Mouse (Mus musculus) G1E (cell line): ENCODE results near the gene Rcor1. TPM values are rescaled to one million over a fixed set of nuclear protein-coding genes. Genes with fewer than 3 reads are reported as not detected.

Experiments
- ATAC-seq: 2 replicates; pipeline ENCODE4 v1.8.0; 2016; ENCODE audit warnings: mild to moderate bottlenecking; ENCODE audit not compliant: insufficient number of reproducible peaks, poor library complexity, low FRiP score, severe bottlenecking; ENCODE audit errors: extremely low read depth
- DNase-seq: peaks from one replicate; pipeline ENCODE4 v3.0.0; 2012; ENCODE audit warnings: low spot score
- H3K27me3 ChIP-seq: 2 replicates; pipeline ENCODE4 v1.6.1; 2012; ENCODE audit warnings: mild to moderate bottlenecking, low read length, inconsistent platforms; ENCODE audit not compliant: insufficient read depth
- H3K36me3 ChIP-seq: replicated peaks from 2 replicates; pipeline ENCODE3; 2012; ENCODE audit warnings: mild to moderate bottlenecking, inconsistent platforms
- H3K4me1 ChIP-seq: 2 replicates; pipeline ENCODE4 v1.6.1; 2012; ENCODE audit warnings: low read depth, low read length, inconsistent platforms, mixed read lengths; ENCODE audit not compliant: insufficient read depth
- H3K4me3 ChIP-seq: 2 replicates; pipeline ENCODE4 v1.5.1; 2012; ENCODE audit warnings: low read depth, mild to moderate bottlenecking, inconsistent platforms, low read length, moderate library complexity, mixed read lengths
- H3K9me3 ChIP-seq: replicated peaks from 2 replicates; pipeline ENCODE4 v1.6.1; 2012; ENCODE audit warnings: inconsistent platforms
- CTCF ChIP-seq: IDR thresholded peaks from 2 replicates; pipeline ENCODE4 v1.5.1; 2012; ENCODE audit warnings: low read depth, low read length, inconsistent platforms, mixed read lengths
- GATA1 ChIP-seq: IDR thresholded peaks from 2 replicates; pipeline ENCODE4 v1.6.1; 2012; ENCODE audit warnings: borderline replicate concordance, low read length, inconsistent platforms, mixed read lengths
- GATA2 ChIP-seq: IDR thresholded peaks from 2 replicates; pipeline ENCODE4 v1.6.1; 2012; ENCODE audit warnings: low read depth, low read length, inconsistent platforms, borderline replicate concordance
- POLR2AphosphoS5 ChIP-seq: IDR thresholded peaks from 2 replicates; pipeline ENCODE4 v1.6.1; 2012; ENCODE audit warnings: low read depth, low read length, inconsistent platforms; ENCODE audit not compliant: insufficient replicate concordance
- TAL1 ChIP-seq: conservative IDR thresholded peaks from 2 replicates; pipeline ENCODE4 v1.6.1; 2012; ENCODE audit warnings: low read depth, low read length, inconsistent platforms, mixed read lengths
- polyA plus RNA-seq: library from polyadenylated mRNA; stranded (reverse); fragments of >175 nt; gene quantifications from 2 replicates; pipeline ENCODE4 v1.2.3, GENCODE M21; 2012
- total RNA-seq, 2 experiments: library from RNA; stranded (forward) in 1 of 2; stranded (reverse) in 1 of 2; fragments of 200-1000 nt in 1 of 2; fragments of >200 nt in 1 of 2; fragmentation: Nextera tagmentation in 1 of 2; gene quantifications; 2 replicates each; pipeline ENCODE4 v1.2.3; 2014 to 2017

The Rcor1 gene
- total and polyA plus RNA-seq, 3 experiments: 84.4 to 304 (median 125) TPM

DNA sequence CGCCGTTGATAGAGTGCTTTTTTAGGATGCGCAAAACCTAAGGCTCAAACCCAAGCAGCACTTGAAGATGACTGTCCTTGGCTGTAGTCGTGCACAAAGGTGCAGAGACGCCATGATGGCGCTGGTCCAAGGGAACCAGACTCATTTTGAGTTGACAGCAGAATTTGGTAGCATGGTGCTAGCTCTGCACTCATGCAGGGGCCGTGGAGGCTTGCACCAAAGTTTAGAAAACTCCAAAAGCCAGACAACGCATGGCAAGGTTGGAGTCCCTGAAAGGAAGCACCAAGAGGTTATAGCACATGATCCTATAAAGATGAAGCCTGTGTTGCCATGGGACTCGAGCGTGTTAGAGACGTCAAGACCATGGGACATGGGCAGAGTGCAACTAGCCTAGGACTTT lies 21.1 kb upstream of the Rcor1 start:
- Histone ChIP-seq H3K27me3 (peaks cover 9% of the 10 kb centered on the region; the same call in 1 of the 2 replicates), H3K4me3 (no peak overlapping the region), H3K4me1 (peaks cover 26% of the 10 kb centered on the region), H3K9me3 (peaks cover under 1% of the 10 kb centered on the region), H3K36me3 (no peaks in the 10 kb centered on the region)
- no peak for TF ChIP-seq CTCF
- no peak for TF ChIP-seq GATA1
- TF ChIP-seq TAL1: no peak
- TF ChIP-seq POLR2AphosphoS5: no peak
- no peak for TF ChIP-seq GATA2
- DNase-seq (no peak), ATAC-seq (no peak)

DNA sequence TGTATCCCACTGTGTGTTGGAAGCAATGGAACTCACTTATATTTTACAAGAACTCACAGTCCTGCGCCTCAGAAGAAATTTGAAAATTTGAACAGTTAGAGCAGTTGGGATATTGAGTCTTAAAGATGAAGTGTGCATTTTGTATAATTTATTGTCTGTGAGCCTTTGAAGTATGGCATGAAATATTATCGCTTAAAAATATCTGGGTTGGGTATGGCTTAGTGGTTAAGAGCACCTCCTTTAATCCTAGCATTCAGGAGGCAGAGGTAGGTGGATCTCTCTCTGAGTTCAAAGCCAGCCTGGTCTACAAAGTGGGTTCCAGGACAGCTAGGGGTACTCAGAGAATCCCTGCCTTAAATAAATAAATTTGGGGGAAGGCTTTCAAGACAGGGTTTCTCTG lies 20.1 kb upstream of the Rcor1 start:
- Histone ChIP-seq H3K36me3 (no peaks in the 10 kb centered on the region), H3K27me3 (peaks cover 12% of the 10 kb centered on the region; the same call in 1 of the 2 replicates), H3K9me3 (no peaks in the 10 kb centered on the region), H3K4me3 (no peak overlapping the region), H3K4me1 (peaks cover 28% of the 10 kb centered on the region)
- no peak for DNase-seq
- no peak for ATAC-seq
- TF ChIP-seq POLR2AphosphoS5 (no peak), TAL1 (no peak), GATA2 (no peak), CTCF (no peak), GATA1 (no peak)

DNA sequence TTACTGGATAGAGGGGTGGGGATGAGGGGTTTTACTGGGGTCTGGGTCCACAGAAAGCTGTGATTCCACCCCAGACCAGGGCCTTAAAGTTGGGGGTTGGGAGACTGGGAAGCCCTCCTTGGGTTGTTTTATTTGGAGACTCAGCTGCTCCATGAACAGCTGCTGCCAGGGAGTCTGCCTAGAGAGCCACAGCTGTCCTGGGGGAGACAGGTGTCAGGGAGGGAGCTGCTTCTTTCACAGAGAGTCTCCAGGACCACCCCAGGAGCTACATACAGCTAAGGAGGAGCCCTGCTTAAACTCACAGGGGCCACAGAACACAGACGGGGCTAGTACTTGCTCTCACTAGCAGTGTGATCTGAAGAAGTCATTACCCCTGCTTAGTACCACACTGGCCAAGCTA lies 18.0 kb upstream of the Rcor1 start:
- DNase-seq (no peak), ATAC-seq (no peak)
- H3K4me3 ChIP-seq: no peak overlapping the region

DNA sequence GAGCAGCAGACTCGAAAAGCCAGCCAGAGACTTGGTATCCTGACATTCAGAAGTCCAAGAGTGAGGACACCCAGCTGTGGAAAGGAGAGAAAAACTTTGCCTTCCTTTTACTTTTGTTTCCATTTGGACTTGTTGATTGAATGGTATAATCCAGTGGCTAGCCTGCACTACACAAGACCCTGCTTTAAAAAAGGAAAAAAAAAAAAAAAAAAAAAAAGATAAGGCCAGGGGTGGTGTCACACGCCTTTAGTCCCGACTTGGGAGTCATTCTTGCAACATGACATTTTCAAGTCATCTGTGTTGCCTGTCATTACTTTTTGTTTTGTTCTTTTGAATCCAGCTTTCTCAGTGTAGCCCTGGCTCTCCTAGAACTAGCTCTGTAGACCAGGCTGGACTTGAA lies 17.6 kb upstream of the Rcor1 start:
- no peak for DNase-seq
- Histone ChIP-seq H3K4me1 (peaks cover 20% of the 10 kb centered on the region), H3K36me3 (no peaks in the 10 kb centered on the region), H3K9me3 (no peaks in the 10 kb centered on the region), H3K27me3 (peaks cover 12% of the 10 kb centered on the region; the same call in 1 of the 2 replicates), H3K4me3 (no peak overlapping the region)
- TF ChIP-seq TAL1 (no peak), GATA2 (no peak), POLR2AphosphoS5 (no peak), CTCF (no peak), GATA1 (no peak)
- no peak for ATAC-seq

More for the DNA sequence above, 18.0 kb upstream of the Rcor1 start:
- Histone ChIP-seq H3K9me3 (no peaks in the 10 kb centered on the region), H3K4me1 (peaks cover 23% of the 10 kb centered on the region), H3K27me3 (peaks cover 12% of the 10 kb centered on the region; the same call in 1 of the 2 replicates), H3K36me3 (no peaks in the 10 kb centered on the region)
- TF ChIP-seq GATA1: no peak
- TF ChIP-seq TAL1: no peak
- TF ChIP-seq GATA2: no peak
- TF ChIP-seq POLR2AphosphoS5: no peak
- no peak for TF ChIP-seq CTCF

DNA sequence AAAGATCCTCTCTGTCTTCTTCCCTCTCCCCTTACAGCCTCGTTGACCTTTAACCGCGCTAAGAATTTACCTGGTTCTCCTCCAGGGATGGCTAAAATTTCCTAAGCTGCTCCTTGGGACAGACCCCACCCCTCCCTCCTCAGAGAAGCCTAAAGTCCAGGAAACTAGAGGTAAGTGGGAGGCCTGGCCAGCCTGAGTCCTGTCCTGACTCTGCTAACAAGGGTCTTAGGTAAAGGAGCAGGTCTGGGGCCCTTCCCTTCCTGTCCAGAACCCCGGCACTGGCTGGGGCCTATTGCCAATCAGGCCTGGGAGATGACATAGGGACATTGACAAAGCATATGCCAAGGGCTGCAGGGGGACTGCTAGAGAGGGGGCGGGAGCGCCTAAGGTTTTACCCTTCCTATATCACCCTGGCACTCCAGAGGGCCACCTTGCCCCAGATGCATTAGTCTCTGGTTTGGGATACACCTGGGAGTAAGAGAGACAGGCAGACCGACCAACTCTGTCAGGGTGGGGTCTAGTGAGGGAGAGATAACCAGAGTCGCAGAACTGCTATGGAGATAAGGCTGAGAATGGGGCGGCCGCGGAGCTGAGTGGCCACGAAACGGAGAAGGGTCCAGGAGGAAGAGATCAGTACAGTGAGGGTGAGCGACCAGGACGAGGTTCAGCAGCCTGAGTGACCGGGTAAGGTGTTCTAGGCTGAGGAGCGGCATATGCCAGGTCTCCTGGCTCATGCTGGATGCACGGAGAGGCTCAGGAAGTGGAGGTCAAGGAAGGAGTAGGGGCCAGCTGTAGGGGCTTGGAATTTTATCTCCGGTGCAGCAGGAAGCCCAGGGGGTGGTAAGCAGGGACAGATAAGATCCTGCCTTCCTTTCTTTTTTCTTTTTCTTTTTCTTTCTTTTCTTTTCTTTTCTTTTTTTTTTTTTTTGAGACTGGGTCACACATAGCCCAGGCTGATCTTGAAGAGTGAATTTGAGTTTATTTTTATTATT lies 10.7 kb upstream of the Rcor1 start:
- Histone ChIP-seq H3K27me3 (no peaks in the 10 kb centered on the region), H3K4me1 (peaks cover 62% of the 10 kb centered on the region), H3K4me3 (peak overlapping the region; percentile 69), H3K36me3 (peaks cover 20% of the 10 kb centered on the region), H3K9me3 (no peaks in the 10 kb centered on the region)
- DNase-seq: peak; percentile 76
- TF ChIP-seq POLR2AphosphoS5: no peak
- TF ChIP-seq TAL1: peak; percentile 71
- no peak for TF ChIP-seq GATA1
- TF ChIP-seq GATA2: no peak
- no peak for TF ChIP-seq CTCF
- ATAC-seq: peak; percentile 68

DNA sequence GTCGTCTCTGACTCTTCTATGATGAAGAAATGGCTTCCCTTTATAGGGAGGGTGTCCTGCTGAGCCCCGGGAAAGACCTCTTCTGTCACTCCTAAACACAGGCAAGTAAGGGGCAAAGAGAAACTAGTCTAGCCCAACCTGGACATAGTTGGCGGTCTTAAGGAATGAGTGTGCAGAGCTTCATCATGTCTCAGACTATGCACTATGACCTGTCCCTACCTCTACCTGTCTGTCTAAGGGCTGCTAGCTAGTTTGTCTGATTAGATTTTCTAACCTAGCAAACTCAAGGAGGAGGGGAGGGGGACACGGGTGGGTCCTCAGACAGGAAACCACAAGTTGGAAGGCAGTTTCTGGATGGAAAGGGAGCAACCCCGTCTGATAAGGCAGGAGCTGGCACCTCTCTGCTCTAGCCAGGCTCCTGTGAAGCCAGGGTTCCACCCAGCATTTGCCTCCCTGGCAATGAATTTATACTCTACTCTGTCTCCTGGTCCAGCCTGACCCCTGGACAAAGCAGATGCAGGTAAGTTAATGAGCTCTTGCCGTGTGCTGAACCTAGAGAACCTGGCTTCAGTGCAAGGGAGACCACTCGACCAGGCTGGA lies 9.8 kb upstream of the Rcor1 start:
- ATAC-seq (peak; percentile 6; the same call in 1 of the 2 replicates), DNase-seq (no peak)
- peaks cover 66% of the 10 kb centered on the region for H3K4me1 ChIP-seq
- no peaks in the 10 kb centered on the region for H3K9me3 ChIP-seq
- H3K27me3 ChIP-seq: no peaks in the 10 kb centered on the region
- H3K36me3 ChIP-seq: peaks cover 28% of the 10 kb centered on the region
- H3K4me3 ChIP-seq: peak overlapping the region; percentile 69
- TF ChIP-seq CTCF: no peak
- no peak for TF ChIP-seq GATA1
- no peak for TF ChIP-seq TAL1
- no peak for TF ChIP-seq POLR2AphosphoS5
- no peak for TF ChIP-seq GATA2
